Mouse (Mus musculus): Measurements from ENCODE around the gene Sp9. TPM values are rescaled to one million over a fixed set of nuclear protein-coding genes. Genes with fewer than 3 reads are reported as not detected.

Sp9 gene
- polyA plus RNA-seq, 1 experiment = not detected

DNA sequence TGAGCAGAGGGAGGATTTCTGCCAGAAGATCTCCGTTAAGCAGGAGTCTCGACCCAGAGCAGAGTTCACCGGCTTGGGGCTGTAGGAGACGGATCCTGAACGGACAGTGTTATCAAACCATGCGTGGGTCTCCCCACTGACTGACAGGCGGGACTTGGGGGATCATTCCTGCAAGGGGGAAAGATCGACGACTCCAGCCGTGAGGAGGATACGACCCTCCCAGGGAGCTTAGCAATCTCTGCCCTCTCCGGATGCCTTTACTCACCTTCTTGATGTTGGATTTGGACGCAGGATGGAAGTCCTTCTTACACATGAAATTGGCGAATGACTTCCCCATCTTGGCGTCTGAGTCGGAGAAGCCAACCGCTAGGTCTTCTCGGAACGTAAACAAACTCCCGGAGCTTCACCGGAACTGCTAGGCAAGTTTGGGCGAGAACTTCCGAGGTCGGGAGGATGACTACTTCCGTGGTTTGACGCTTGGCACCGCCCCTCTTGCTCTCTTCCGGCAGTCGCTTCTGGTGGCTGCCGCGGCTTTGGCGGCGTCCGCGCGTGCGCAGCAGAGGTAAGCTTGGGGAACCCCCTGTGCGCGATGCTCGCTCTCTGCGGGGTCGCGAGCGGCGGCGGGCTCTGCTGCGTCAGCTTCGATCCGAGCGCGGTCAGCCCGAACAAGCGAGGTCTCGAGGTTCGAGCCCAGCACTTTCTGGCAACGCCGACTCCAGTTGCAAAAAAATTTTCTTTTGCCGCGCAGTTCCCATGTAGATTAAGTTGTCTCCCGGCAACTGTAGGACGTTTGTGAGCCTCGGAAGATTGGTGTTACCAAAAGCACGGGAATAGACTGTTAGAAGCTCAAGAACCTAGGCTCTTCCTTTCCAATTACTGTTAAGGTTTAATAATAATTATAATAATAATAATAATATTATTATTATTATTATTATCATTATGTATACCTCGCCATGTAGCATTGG lies 40.7 kb downstream of the Sp9 start, which contains the start of the genes Scrn3 and Cir1:
TSS of gene Scrn3 (plus strand) at position 450 of the 965 bp plus-strand sequence.
TSS of gene Cir1 (minus strand) at position 550 of the 965 bp plus-strand sequence.
- peak; percentile 81 for DNase-seq (ENCODE audit: low spot score)

DNA sequence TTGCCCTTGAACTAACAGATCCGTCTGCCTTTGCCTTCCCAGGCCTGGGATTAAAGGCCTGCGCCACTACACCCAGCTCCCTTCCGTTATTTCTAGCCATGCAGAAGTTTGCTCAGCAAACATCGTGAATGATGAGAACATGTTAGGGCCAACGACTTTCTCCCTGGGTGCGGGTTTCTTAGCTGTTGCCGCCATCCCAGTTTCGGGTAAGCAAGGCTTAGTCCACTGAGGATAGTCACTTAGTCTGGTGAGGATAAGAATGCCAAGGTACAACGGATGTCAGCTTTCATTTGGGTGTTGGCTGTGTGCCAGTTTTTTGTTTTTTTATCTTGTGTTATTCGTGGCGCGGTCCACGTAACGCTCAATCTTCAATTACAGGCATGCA lies 41.4 kb downstream of the Sp9 start:
- DNase-seq (ENCODE audit: low spot score) = peak; percentile 31

GRCm38 (mm10) chr2:73314311-73314710 lies 42.6 kb downstream of the Sp9 start:
- no peak for DNase-seq (ENCODE audit: low spot score)

GRCm38 (mm10) chr2:73317426-73317825 lies 45.7 kb downstream of the Sp9 start:
- no peak for DNase-seq (ENCODE audit: low spot score)

DNA sequence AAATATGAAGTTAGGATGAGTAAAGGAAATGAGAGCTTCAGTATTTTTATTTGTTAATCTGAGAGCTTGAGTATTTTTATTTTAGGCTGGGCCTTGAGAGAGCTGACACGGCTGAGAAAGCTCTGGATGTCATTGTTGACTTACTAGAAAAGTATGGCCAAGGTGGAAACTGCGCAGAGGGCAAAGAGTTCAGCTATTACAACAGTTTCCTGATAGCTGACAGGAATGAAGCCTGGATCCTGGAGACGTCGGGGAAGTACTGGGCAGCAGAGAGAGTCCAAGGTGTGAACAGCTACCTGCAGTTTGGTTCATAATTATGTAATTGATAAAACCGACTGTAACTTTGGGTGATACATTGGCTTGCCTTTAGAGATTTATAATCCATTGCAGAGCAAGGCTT lies 47.5 kb downstream of the Sp9 start:
- DNase-seq (ENCODE audit: low spot score) = no peak

- DNase-seq (ENCODE audit: low spot score) = no peak
Observed at GRCm38 (mm10) chr2:73322991-73323390, 51.3 kb downstream of the Sp9 start.

DNA sequence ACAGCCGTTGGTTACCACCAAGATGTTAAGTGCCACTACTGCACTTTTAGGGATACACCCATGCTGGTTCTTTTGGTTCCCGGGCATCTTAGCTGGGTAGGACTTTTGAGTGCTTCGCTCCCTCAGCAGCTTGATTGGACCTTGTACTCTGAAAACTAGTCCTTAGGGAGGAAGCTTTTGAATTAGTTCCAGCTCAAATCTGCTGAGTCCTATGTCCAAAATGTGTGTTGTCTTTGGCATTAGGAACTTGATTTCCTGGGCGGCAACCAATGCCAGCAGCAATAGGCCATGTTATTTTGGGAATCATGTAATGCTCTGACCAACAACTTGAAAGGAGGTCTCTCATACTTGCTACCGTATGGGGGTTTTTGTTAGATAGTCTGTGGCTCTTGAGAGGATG lies 54.1 kb downstream of the Sp9 start:
- DNase-seq (ENCODE audit: low spot score) = no peak

Other genes with a start within 250 kb of the Sp9 start
- gene Ola1, start 53.0 kb upstream of the Sp9 start, polyA plus RNA-seq (2012; rRNA removed) = 36.2 and 37.9 TPM in 2 replicates
- 19.1 and 26.2 TPM in 2 replicates for gene Scrn3, start 40.7 kb downstream of the Sp9 start, polyA plus RNA-seq (2012; rRNA removed)
- 21.7 and 23.4 TPM in 2 replicates for gene Cir1, start 40.8 kb downstream of the Sp9 start, polyA plus RNA-seq (2012; rRNA removed)
- gene Gpr155, start 114.6 kb downstream of the Sp9 start, polyA plus RNA-seq (2012; rRNA removed) = 3.9 and 5.5 TPM in 2 replicates

Measured in urinary bladder, adult 2 months (tissue).